Mouse (Mus musculus): ENCODE results near the gene Ccne1.

GRCm38 (mm10) chr7:38074514-38074913, 32.8 kb downstream of the Ccne1 start:
- TF ChIP-seq CTCF (IDR thresholded peaks at IDR 0.05; ENCODE audit: insufficient read depth, low read depth, low read length) (no peak), POLR2A (IDR thresholded peaks at IDR 0.05; ENCODE audit: insufficient read depth, low read depth, low read length) (no peak)

Measured in olfactory bulb, adult 2 months (tissue).